ENCODE assay signal across 22 mouse cellular contexts in genomic region chr13:64092141-64092540, GRCm38 (mm10). TPM values are rescaled to one million over a fixed set of nuclear protein-coding genes. Genes with fewer than 3 reads are reported as not detected.
"Had no signal": no experiment of that assay in that cellular context is flagged by ENCODE, and none has a peak within 500 bp of the region (broad histone marks: within the 10 kb centered on the region; RNA-seq: fewer than 3 reads in every experiment).

No protein-coding gene starts in this region.

- ATAC-seq: liver, postnatal 0 days; lung, postnatal 0 days; midbrain, embryonic 13.5 days had no signal

- DNase-seq: liver, postnatal 0 days; lung, adult 2 months; lung, postnatal 14 days; lung, postnatal 36 days; right cerebral cortex, postnatal 14 days; thymus, adult 2 months; thymus, postnatal 25 days; thymus, postnatal 4 days had no signal

- H3K27ac ChIP-seq: lung, embryonic 15.5 days; macrophage; midbrain, embryonic 13.5 days; midbrain, embryonic 15.5 days; neural tube, embryonic 12.5 days; stomach, embryonic 15.5 days; stomach, postnatal 0 days had no signal

- H3K4me1 ChIP-seq: midbrain, embryonic 13.5 days; midbrain, embryonic 15.5 days; neural tube, embryonic 12.5 days; stomach, embryonic 15.5 days had no signal

- H3K27me3 ChIP-seq: lung, embryonic 15.5 days; midbrain, embryonic 15.5 days; neural tube, embryonic 12.5 days; stomach, embryonic 15.5 days had no signal

- H3K36me3 ChIP-seq: lung, embryonic 15.5 days; midbrain, embryonic 13.5 days; midbrain, embryonic 15.5 days; neural tube, embryonic 12.5 days; stomach, embryonic 15.5 days had no signal

- H3K4me2 ChIP-seq: lung, embryonic 15.5 days; midbrain, embryonic 11.5 days; midbrain, embryonic 13.5 days; midbrain, embryonic 15.5 days; neural tube, embryonic 12.5 days; stomach, embryonic 15.5 days had no signal

- H3K9ac ChIP-seq: liver, postnatal 0 days; lung, embryonic 15.5 days; midbrain, embryonic 13.5 days; midbrain, embryonic 15.5 days; neural tube, embryonic 12.5 days; stomach, embryonic 15.5 days had no signal

- H3K9me3 ChIP-seq: lung, embryonic 15.5 days; megakaryocyte, embryonic 14.5 days; midbrain, embryonic 13.5 days; midbrain, embryonic 15.5 days; neural tube, embryonic 12.5 days; stomach, embryonic 15.5 days had no signal

- H3K4me3 ChIP-seq: lung, embryonic 15.5 days; megakaryocyte, embryonic 14.5 days; midbrain, embryonic 13.5 days; midbrain, embryonic 15.5 days; neural tube, embryonic 12.5 days; stomach, embryonic 15.5 days had no signal

RNA-seq across cellular contexts. Expression of gene Hsd17b3, which starts 3.1 kb away (rescaled TPM):
- polyA plus RNA-seq: liver, postnatal 0 days; lung, adult 2 months; lung, embryonic 15.5 days; lung, postnatal 0 days; macrophage; midbrain, embryonic 11.5 days; midbrain, embryonic 13.5 days; midbrain, embryonic 15.5 days; midbrain, postnatal 0 days; neural tube, embryonic 14.5 days; spleen, adult 2 months; stomach, embryonic 15.5 days; stomach, postnatal 0 days; urinary bladder, adult 2 months had no signal
